Mouse (Mus musculus) cerebellum, adult 2 months (tissue): ENCODE results near the gene Sart3. TPM values are rescaled to one million over a fixed set of nuclear protein-coding genes. Genes with fewer than 3 reads are reported as not detected.

Source experiments
- DNase-seq, 2 experiments: peaks; one replicate each; pipeline ENCODE4 v3.0.0; 2021
- H3K27ac ChIP-seq: fragments of 200-500 bp; 2 replicates; pipeline ENCODE4 v1.5.1; 2012; ENCODE audit warnings: low read length, control low read depth, inconsistent platforms; ENCODE audit not compliant: insufficient read depth
- H3K27me3 ChIP-seq: fragments of 200-500 bp; 2 replicates; pipeline ENCODE4 v1.6.1; 2012; ENCODE audit warnings: inconsistent platforms, mild to moderate bottlenecking, low read length, moderate library complexity; ENCODE audit not compliant: control insufficient read depth, insufficient read depth
- H3K4me1 ChIP-seq: fragments of 200-500 bp; 2 replicates; pipeline ENCODE4 v1.6.1; 2011; ENCODE audit warnings: low read length; ENCODE audit not compliant: control insufficient read depth, insufficient read depth
- H3K4me3 ChIP-seq: fragments of 200-500 bp; replicated peaks from 2 replicates; pipeline ENCODE3; 2011; ENCODE audit warnings: mild to moderate bottlenecking, low read depth, low read length, control low read depth; ENCODE audit not compliant: insufficient read depth
- CTCF ChIP-seq: fragments of 200-500 bp; IDR thresholded peaks from 2 replicates; pipeline ENCODE4 v1.5.1; 2011; ENCODE audit warnings: low read depth, mild to moderate bottlenecking, control low read depth, low read length, moderate library complexity, borderline replicate concordance; ENCODE audit not compliant: insufficient read depth
- POLR2A ChIP-seq: fragments of 200-500 bp; IDR thresholded peaks from 2 replicates; pipeline ENCODE4 v1.6.1; 2011; ENCODE audit warnings: low read length, control low read depth, borderline replicate concordance; ENCODE audit not compliant: insufficient read depth
- WGBS: fragments of 180-500 bp; shearing (Covaris S2); methylation state at CpG from one replicate; pipeline ENCODE4 v1.1.7; 2018; 5-methylcytosine and 5-hydroxymethylcytosine counted together
- polyA plus RNA-seq: library from polyadenylated mRNA; depleted of rRNA; stranded (reverse); fragments of >200 nt; gene quantifications from 2 replicates; pipeline ENCODE4 v1.2.3, GENCODE M21; 2012

The Sart3 gene
- polyA plus RNA-seq, 1 experiment, result 43.5 TPM

DNA sequence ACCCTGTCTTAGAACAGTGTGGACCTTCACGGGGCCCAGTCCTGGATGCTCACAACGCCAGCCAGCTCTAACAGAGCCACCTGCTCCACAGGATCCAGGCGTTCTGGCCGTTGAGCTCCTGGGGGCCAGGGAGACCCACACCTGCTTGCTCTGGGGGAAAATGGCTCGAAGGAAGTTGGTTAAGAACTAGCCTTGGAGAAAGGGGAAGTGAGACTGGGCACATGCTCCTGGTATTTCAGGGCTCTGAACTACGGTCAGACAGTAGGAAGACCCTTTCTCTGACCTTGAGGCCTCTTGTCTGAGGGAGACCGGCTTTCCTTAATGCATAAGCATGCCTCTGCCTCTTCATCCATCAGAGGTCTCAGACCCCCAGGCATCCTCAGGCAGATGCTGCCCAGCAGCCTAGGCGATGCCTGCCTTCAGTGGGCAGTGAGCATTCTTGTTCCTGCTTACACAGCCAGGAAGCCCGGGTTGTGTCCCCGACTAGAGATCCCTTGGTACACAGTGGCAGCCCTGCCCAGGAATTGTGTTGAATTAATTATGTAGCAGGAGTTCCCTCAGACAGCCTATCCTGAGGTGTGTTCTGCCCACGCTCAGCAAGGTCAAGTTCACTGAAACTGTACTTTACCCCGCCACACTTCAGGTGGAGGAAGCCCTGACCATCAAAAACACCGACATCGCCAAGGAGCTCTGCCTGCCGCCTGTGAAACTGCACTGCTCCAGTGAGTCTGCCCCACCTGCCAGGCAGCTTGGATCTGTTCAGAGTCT, 4.0 kb upstream of the Sart3 start:
- H3K4me3 ChIP-seq, result no peak overlapping the region
- TF ChIP-seq CTCF (no peak), POLR2A (no peak)
- no peaks in the 10 kb centered on the region for H3K27me3 ChIP-seq
- H3K27ac ChIP-seq, result no peak overlapping the region
- no peak for DNase-seq
- WGBS, result 90% methylated on average over 15 of the region's 15 CpGs
- H3K4me1 ChIP-seq, result no peaks in the 10 kb centered on the region

DNA sequence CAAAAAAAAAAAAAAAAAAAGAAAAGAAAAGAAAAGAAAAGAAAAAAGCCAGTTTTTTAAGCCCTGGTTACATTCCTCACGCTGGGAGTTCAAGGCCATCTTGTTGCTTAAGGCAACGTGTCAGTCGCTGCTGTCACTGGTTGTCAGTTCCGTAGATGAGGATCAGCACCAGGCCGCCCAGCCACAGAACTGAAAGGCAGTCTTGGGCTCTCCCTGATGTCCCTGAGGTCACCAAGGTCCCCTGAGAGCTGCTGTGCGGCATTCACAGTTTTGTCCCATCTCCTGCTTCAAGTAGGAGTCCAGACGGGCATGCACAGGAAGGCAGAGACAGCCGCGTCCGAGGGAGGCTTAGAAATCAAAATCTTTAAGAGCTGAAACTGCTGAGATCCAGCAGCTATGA, 3.3 kb upstream of the Sart3 start:
- DNase-seq, result no peak
- H3K27me3 ChIP-seq, result no peaks in the 10 kb centered on the region
- 90% methylated on average over 10 of the region's 10 CpGs for WGBS
- H3K27ac ChIP-seq, result no peak overlapping the region
- TF ChIP-seq CTCF (no peak), POLR2A (no peak)
- no peaks in the 10 kb centered on the region for H3K4me1 ChIP-seq
- H3K4me3 ChIP-seq, result no peak overlapping the region

DNA sequence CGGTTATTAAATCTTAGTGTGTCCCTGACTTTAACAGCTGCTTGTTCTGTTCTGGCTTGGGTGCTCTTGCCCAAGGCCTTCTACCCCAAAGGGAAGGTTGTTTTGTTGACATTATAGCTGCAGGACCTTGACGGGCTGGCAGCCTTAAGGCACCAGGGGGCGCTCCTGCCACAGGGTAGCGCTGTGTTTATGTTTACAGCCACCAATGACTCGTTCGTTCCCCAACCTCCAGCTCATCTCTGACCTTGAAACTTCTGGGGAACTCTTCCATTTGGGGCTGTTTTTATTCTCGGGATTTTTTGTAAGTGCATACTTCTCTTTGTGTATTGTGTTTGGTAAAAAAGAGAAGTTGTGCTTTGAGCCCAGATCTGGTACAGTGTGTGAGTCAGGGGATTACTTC, 1.4 kb upstream of the Sart3 start:
- peak; percentile 73 to 83 for DNase-seq
- H3K4me3 ChIP-seq, result peak overlapping the region; percentile 88
- WGBS, result under 1% methylated on average over 7 of the region's 7 CpGs
- TF ChIP-seq POLR2A (no peak), CTCF (peak; percentile 87)
- H3K27me3 ChIP-seq, result no peaks in the 10 kb centered on the region
- no peak overlapping the region for H3K27ac ChIP-seq
- peaks cover 4% of the 10 kb centered on the region for H3K4me1 ChIP-seq

DNA sequence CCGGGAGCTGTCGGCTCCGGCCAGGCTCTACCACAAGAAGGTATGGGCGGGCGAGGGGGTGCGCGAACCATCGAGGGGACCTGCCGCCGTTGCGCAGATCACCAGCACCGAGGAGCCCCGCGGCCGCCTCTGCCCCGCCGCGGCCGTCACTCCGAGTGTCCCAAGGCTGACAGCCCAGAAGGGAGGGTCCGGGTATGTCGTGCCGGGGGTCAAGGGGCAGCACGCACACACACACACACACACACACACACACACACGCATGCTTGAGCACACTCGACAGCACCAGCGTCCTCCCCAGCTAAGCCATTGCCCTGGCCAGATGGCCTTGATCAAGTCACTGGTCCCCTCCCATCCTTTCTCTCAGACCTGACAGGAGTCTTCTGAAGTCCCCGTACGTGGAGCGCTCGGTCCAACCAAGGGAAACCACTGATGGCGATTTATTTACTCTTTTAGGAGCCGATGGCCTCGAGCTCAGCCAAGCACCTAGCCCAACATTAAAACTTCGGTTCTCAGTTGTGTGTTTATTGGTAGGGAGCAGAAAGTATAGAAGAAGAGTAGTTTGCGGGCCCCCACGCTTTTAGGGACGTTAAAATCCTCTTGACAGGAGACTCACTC, 702 bp upstream of the Sart3 start:
- DNase-seq, result no peak
- Histone ChIP-seq H3K27ac (no peak overlapping the region), H3K27me3 (no peaks in the 10 kb centered on the region), H3K4me1 (peaks cover 7% of the 10 kb centered on the region), H3K4me3 (peak overlapping the region; percentile 88)
- no peak for TF ChIP-seq CTCF
- no peak for TF ChIP-seq POLR2A
- WGBS, result under 1% methylated on average over 38 of the region's 38 CpGs

DNA sequence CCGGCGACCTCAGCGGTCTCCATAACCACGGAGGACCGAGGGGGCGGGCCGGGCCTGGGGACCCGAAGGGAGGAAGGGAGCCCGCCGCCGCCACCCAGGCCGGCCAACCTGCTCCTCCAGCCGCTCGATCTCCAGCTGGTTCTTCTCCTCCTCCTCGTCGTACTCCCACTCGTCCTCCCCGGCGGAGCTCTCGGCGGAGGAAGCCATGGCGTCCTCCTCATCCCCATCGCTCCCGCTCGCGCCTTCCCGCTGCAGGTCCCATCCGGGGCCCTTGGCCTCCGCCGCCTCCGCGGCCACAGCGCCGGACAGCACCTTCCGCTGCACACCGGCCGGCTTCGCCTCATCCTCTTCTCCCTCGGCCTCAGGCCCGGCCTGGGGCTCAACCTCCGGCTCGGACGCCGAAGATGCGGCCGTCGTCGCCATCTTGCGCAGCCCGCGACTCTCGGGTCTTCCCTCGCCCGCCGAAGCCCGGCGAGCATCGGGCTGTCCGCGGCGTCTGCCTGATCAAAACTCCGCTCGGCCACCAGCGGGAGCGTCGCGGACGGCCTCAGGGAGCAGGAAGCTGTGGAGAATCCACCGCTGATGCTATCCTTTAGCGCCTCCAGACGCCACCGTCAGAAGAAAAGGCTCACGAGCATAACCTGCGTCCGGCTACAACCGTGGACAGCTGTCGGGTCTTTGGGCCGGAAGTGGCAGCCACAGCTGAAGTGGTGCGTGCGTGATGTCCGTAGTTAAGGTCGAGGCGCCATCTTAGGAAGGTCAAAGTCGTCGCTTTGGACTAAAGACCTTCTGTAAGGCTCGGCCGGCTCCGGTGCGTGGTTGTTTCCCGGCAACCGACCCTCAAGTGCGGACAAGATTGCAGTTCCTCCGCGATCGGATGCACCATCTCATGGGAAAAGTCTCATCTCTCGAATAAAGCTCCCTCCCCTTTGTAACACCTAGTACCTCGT, 822 bp downstream of the Sart3 start:
- TF ChIP-seq POLR2A (peak; percentile 59), CTCF (no peak)
- DNase-seq, result peak; percentile 87 to 92
- peak overlapping the region; percentile 100 for H3K27ac ChIP-seq
- H3K4me1 ChIP-seq, result peaks cover 7% of the 10 kb centered on the region
- H3K4me3 ChIP-seq, result peak overlapping the region; percentile 86
- WGBS, result under 1% methylated on average over 92 of the region's 97 CpGs
- H3K27me3 ChIP-seq, result no peaks in the 10 kb centered on the region

DNA sequence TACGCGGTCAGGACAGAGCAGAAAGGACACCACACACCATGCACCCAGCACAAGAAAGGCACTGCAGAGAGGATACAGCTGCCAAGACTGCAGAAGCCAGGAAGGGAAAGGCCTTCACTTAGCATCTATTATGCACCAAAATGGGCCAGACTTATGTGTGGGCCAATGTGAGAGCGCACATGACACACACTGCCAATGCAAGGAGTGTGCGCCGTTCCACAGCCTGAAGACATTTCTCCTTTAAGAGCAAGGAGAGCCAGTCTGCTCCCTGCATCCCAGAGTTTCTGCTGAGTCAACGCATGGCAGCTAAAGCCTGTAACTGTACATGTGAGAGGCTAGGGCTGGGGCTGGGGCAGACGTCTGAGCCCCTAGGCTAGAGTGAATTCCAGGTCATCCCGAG, 3.5 kb downstream of the Sart3 start:
- H3K4me1 ChIP-seq, result peaks cover 7% of the 10 kb centered on the region
- H3K27ac ChIP-seq, result no peak overlapping the region
- H3K4me3 ChIP-seq, result no peak overlapping the region
- TF ChIP-seq CTCF, result no peak
- no peak for TF ChIP-seq POLR2A
- 84% methylated on average over 8 of the region's 8 CpGs for WGBS
- no peak for DNase-seq
- no peaks in the 10 kb centered on the region for H3K27me3 ChIP-seq

DNA sequence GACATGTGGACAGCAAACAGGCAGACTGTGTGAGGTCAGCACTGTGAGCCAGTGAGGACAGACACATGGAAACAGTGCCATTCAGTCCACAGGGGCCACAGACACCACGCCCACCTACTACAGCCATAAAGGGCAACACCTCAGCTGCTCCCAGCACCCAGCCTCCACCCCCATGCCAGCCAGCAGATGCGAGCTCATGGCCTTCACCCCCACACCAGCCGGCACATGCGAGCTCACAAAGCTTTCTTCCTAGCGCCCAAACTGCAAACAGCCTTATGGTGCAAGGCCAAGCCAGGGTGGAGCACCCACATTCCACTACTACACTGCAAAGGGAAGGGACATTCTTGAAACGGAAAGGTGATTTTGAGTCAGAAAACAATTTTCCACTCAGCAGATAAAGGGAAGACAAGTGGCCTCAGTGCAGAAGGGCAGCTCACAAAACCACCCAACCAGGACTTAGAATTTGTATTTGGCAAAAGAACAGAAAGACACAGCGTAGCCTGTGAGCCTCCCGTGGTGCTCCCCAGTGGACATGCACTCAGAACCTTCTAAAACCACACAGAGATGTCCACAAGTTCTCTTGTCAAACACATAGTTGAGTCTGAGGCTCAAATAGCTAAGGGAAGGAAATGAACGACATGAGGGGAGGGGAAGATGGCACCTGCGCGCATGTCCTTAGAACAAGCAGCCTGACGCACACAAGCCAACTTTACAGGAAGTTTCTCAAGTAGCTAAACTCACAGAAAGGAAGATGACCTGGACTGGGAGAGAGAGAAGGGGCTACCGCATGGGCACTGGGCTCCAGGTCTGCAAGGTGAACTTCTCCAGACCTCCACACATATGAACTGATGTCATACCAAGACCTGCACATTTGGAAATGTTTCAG, 6.4 kb downstream of the Sart3 start:
- Histone ChIP-seq H3K27ac (no peak overlapping the region), H3K27me3 (no peaks in the 10 kb centered on the region), H3K4me1 (peaks cover 7% of the 10 kb centered on the region), H3K4me3 (no peak overlapping the region)
- TF ChIP-seq POLR2A (no peak), CTCF (no peak)
- DNase-seq, result no peak
- WGBS, result 61% methylated on average over 13 of the region's 13 CpGs

DNA sequence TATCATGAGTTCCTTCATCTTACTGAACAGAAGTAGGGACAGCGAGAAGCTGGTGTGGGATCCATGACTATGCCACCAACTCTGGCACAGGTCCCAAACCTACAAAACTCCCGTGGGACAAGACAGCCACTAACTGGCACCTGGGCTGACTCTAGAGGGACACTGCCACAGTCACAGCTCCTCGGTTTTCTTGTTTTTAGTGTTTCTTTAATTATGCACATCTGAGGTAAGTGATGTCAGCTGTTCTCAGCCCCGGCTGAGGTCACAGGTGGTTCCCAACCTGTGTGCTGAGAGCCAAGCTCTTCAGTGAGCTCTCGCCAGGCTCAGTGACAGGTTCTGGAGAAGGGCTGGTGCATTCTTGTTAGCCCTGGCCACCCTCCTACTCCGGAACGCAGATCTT, 7.9 kb downstream of the Sart3 start:
- H3K4me1 ChIP-seq, result peaks cover 7% of the 10 kb centered on the region
- TF ChIP-seq POLR2A (no peak), CTCF (no peak)
- no peak overlapping the region for H3K27ac ChIP-seq
- H3K27me3 ChIP-seq, result no peaks in the 10 kb centered on the region
- no peak overlapping the region for H3K4me3 ChIP-seq
- 58% methylated on average over 7 of the region's 7 CpGs for WGBS
- DNase-seq, result no peak
